Mouse (Mus musculus) liver, postnatal 0 days (tissue): Measurements from ENCODE around the gene Dhcr24. TPM values are rescaled to one million over a fixed set of nuclear protein-coding genes. Genes with fewer than 3 reads are reported as not detected.

Experiments used
- ATAC-seq: fragments of 200-750 bp; cut with Nextera tagmentation; 2 replicates; pipeline ENCODE4 v1.8.0; 2017; ENCODE audit warnings: mild to moderate bottlenecking, moderate library complexity
- DNase-seq: peaks from one replicate; pipeline ENCODE4 v3.0.0-alpha.2; 2016
- H3K27ac ChIP-seq: fragments of 300-500 bp; sonication (generic); 2 replicates; pipeline ENCODE4 v1.5.1; 2014; ENCODE audit warnings: antibody characterized with exemption, moderate library complexity, mild to moderate bottlenecking, low read depth
- H3K27me3 ChIP-seq: fragments of 300-500 bp; sonication (generic); 2 replicates; pipeline ENCODE4 v1.6.1; 2014; ENCODE audit warnings: low read length, control low read depth, mixed read lengths; ENCODE audit not compliant: insufficient read depth
- H3K36me3 ChIP-seq: fragments of 300-500 bp; sonication (generic); replicated peaks from 2 replicates; pipeline ENCODE4 v1.6.1; 2014; ENCODE audit warnings: mild to moderate bottlenecking, control low read depth, low read length, moderate library complexity, mixed read lengths; ENCODE audit not compliant: insufficient read depth
- H3K4me1 ChIP-seq: fragments of 300-500 bp; sonication (generic); 2 replicates; pipeline ENCODE4 v1.6.1; 2014; ENCODE audit warnings: antibody characterized with exemption, mild to moderate bottlenecking, control low read depth; ENCODE audit not compliant: insufficient read depth
- H3K4me2 ChIP-seq: fragments of 300-500 bp; sonication (generic); 2 replicates; pipeline ENCODE4 v1.6.1; 2014; ENCODE audit warnings: low read depth, mild to moderate bottlenecking, low read length, moderate library complexity, mixed read lengths
- H3K4me3 ChIP-seq: fragments of 300-500 bp; sonication (generic); 2 replicates; pipeline ENCODE4 v1.5.1; 2014; ENCODE audit warnings: low read depth, low read length
- H3K9ac ChIP-seq: fragments of 300-500 bp; sonication (generic); replicated peaks from 2 replicates; pipeline ENCODE4 v1.6.1; 2014; ENCODE audit warnings: mild to moderate bottlenecking, moderate library complexity
- H3K9me3 ChIP-seq: fragments of 300-500 bp; sonication (generic); 2 replicates; pipeline ENCODE4 v1.6.1; 2016; ENCODE audit warnings: mild to moderate bottlenecking, control low read depth, low read length, mixed read lengths
- CTCF ChIP-seq: sonication (generic); IDR thresholded peaks from 2 replicates; pipeline ENCODE4 v1.5.1; 2016; ENCODE audit warnings: antibody characterized with exemption, low read depth
- EP300 ChIP-seq: IDR thresholded peaks from 2 replicates; pipeline ENCODE4 v1.6.1; 2016; ENCODE audit warnings: antibody characterized with exemption, low read depth, mild to moderate bottlenecking
- WGBS: fragments of 180-500 bp; shearing (Covaris S2); extraction: QIAGEN DNeasy Blood & Tissue Kit; methylation state at CpG from one replicate; pipeline ENCODE4 v1.1.7; 2014; ENCODE audit not compliant: insufficient replicate concordance; 5-methylcytosine and 5-hydroxymethylcytosine counted together
- polyA plus RNA-seq: library from polyadenylated mRNA; unstranded; fragments of >200 nt; fragmentation: Nextera tagmentation; extraction: Ambion mirVana; gene quantifications from 2 replicates; pipeline ENCODE4 v1.2.1, GENCODE M21; 2015

Gene Dhcr24
- polyA plus RNA-seq, 1 experiment from 2014 or later, result 17.1 TPM

- peaks cover 16% of the 10 kb centered on the region; the same call in 1 of the 2 replicates for H3K36me3 ChIP-seq
- WGBS, result 84% methylated on average over 11 of the region's 11 CpGs
- H3K9ac ChIP-seq, result peak overlapping the region; percentile 51; the same call in 1 of the 2 replicates
- peak overlapping the region; percentile 60 for H3K27ac ChIP-seq
- peak overlapping the region; percentile 98 for H3K4me2 ChIP-seq
- ATAC-seq (no peak), DNase-seq (no peak)
- 0 out of 2 replicates have a peak, but pooled peaks cover 3% of the 10 kb centered on the region for H3K27me3 ChIP-seq
- peak overlapping the region; percentile 85 for H3K4me3 ChIP-seq
- H3K4me1 ChIP-seq, result peaks cover 9% of the 10 kb centered on the region
- no peaks in the 10 kb centered on the region for H3K9me3 ChIP-seq
- TF ChIP-seq CTCF (no peak), EP300 (no peak)
These were observed 3.3 kb downstream of the Dhcr24 start for GRCm38 (mm10) chr4:106564161-106564560.

- no peak for DNase-seq
- no peak for TF ChIP-seq EP300
- TF ChIP-seq CTCF, result no peak
- Histone ChIP-seq H3K27ac (no peak overlapping the region), H3K27me3 (no peaks in the 10 kb centered on the region), H3K9me3 (no peaks in the 10 kb centered on the region), H3K4me3 (no peak overlapping the region), H3K9ac (no peak overlapping the region), H3K4me2 (no peak overlapping the region), H3K4me1 (no peaks in the 10 kb centered on the region), H3K36me3 (peaks cover 40% of the 10 kb centered on the region)
- ATAC-seq, result peak; percentile 30; the same call in 1 of the 2 replicates
- whole genome bisulfite sequencing, result 86% methylated on average over 4 of the region's 4 CpGs
These were observed 8.8 kb downstream of the Dhcr24 start for GRCm38 (mm10) chr4:106569680-106570079.

- Histone ChIP-seq H3K4me2 (no peak overlapping the region), H3K36me3 (peaks cover 42% of the 10 kb centered on the region), H3K27me3 (no peaks in the 10 kb centered on the region), H3K9ac (no peak overlapping the region), H3K4me3 (no peak overlapping the region), H3K27ac (no peak overlapping the region), H3K4me1 (no peaks in the 10 kb centered on the region; the same call in 1 of the 2 replicates), H3K9me3 (no peaks in the 10 kb centered on the region)
- DNase-seq (no peak), ATAC-seq (0 out of 2 replicates have a peak, but pooled peaks have one; percentile 22)
- WGBS, result 84% methylated on average over 11 of the region's 11 CpGs
- TF ChIP-seq EP300 (no peak), CTCF (no peak)
These were observed 10.4 kb downstream of the Dhcr24 start for GRCm38 (mm10) chr4:106571081-106571724.

- Histone ChIP-seq H3K9ac (no peak overlapping the region), H3K4me3 (no peak overlapping the region), H3K4me1 (no peaks in the 10 kb centered on the region; the same call in 1 of the 2 replicates), H3K9me3 (no peaks in the 10 kb centered on the region), H3K36me3 (peaks cover 61% of the 10 kb centered on the region), H3K27ac (no peak overlapping the region), H3K4me2 (no peak overlapping the region), H3K27me3 (no peaks in the 10 kb centered on the region)
- ATAC-seq (no peak), DNase-seq (no peak)
- no peak for TF ChIP-seq EP300
- no peak for TF ChIP-seq CTCF
- 68% methylated on average over 8 of the region's 8 CpGs for WGBS
These were observed 14.2 kb downstream of the Dhcr24 start for GRCm38 (mm10) chr4:106575022-106575421.

GRCm38 (mm10) chr4:106577511-106577910, 16.7 kb downstream of the Dhcr24 start:
- Histone ChIP-seq H3K36me3 (peaks cover 59% of the 10 kb centered on the region), H3K9me3 (no peaks in the 10 kb centered on the region), H3K27me3 (no peaks in the 10 kb centered on the region), H3K4me2 (no peak overlapping the region), H3K27ac (no peak overlapping the region), H3K4me1 (peaks cover 13% of the 10 kb centered on the region), H3K9ac (no peak overlapping the region), H3K4me3 (no peak overlapping the region)
- ATAC-seq (no peak), DNase-seq (no peak)
- TF ChIP-seq EP300 (no peak), CTCF (no peak)
- WGBS, result 67% methylated on average over 7 of the region's 7 CpGs

- ATAC-seq, result no peak
- Histone ChIP-seq H3K36me3 (peaks cover 55% of the 10 kb centered on the region), H3K9ac (no peak overlapping the region), H3K4me2 (peak overlapping the region; percentile 58; the same call in 1 of the 2 replicates), H3K27me3 (no peaks in the 10 kb centered on the region), H3K9me3 (no peaks in the 10 kb centered on the region), H3K27ac (peak overlapping the region; percentile 86; the same call in 1 of the 2 replicates), H3K4me3 (no peak overlapping the region), H3K4me1 (peaks cover 25% of the 10 kb centered on the region)
- TF ChIP-seq EP300 (no peak), CTCF (no peak)
- WGBS, result 68% methylated on average over 14 of the region's 14 CpGs
- DNase-seq, result no peak
These were observed 20.5 kb downstream of the Dhcr24 start for GRCm38 (mm10) chr4:106581176-106581864.
